Mouse (Mus musculus): ENCODE data around the gene Frmd4b. TPM values are rescaled to one million over a fixed set of nuclear protein-coding genes. Genes with fewer than 3 reads are reported as not detected.

Frmd4b gene
- polyA plus RNA-seq, 1 experiment from 2014 or later = 15.1 TPM

DNA sequence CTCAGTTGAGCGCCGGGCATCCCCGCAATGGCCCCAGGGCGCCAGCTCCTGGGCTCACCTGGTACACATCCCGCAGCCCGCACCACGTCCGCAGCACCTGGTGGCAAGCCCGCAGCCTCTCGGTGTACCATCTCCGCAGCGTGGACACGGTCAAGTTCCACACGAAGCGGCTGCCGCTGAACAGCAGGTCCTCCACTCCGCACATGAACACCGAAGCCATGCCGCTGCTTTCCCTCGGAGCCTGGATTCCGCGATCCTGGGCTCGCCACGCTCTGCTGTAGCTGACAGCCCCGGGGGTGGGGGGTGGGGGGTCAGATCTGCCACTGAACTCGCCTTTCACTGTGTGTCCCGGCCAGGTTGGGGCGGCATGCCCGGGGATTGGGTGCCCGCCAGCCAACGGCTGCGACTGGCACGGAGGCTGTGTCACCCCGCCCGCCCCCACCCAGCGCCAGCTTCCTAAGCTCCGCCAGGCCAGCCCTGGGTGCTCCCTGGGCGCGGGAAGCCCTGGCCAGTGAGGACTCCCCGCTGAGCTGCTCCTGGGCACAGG lies 129.7 kb downstream of the Frmd4b start:
- Histone ChIP-seq H3K4me2 (ENCODE audit: low read length) (peak overlapping the region; percentile 100), H3K27ac (ENCODE audit: low read length) (no peak overlapping the region), H3K9ac (ENCODE audit: low read depth, low read length) (peak overlapping the region; percentile 77), H3K4me1 (ENCODE audit: control insufficient read depth, insufficient read depth, low read length) (peaks cover 16% of the 10 kb centered on the region), H3K9me3 (replicated peaks; ENCODE audit: control insufficient read depth, low read length, poor library complexity, severe bottlenecking) (no peaks in the 10 kb centered on the region), H3K4me3 (ENCODE audit: low read depth, low read length) (peak overlapping the region; percentile 60), H3K36me3 (ENCODE audit: control insufficient read depth, insufficient read depth, low read length) (no peaks in the 10 kb centered on the region), H3K27me3 (ENCODE audit: control insufficient read depth, insufficient read depth, low read depth, low read length) (no peaks in the 10 kb centered on the region)
- WGBS = under 1% methylated on average over 36 of the region's 40 CpGs
- ATAC-seq = peak; percentile 82

DNA sequence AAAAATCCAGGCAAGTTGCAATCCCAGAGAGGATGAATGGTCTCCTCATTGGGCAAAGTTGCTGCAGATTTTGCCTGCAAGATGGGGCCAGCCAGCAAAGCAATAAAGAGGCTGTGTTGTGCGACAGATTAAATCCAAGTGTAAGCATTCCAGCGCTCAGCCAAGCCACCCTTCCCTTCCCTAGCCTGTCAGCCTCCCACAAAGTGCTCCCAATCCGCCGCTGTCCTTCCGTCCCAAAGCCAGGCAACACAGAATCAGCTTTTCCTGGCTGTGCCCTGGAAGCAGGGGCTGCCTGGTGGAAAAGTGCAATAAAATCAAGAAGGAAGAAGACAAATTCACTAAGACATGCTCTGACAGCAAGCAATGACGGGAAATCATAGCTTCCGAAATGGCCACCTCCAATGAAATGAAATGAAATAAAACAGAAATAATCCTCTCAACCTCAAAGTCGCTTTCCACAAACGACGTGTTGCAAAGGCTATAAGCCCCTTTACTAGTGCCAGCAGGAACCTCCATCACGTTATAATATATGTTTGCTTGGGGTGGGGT lies 130.5 kb downstream of the Frmd4b start:
- Histone ChIP-seq H3K36me3 (ENCODE audit: control insufficient read depth, insufficient read depth, low read length) (no peaks in the 10 kb centered on the region), H3K27me3 (ENCODE audit: control insufficient read depth, insufficient read depth, low read depth, low read length) (no peaks in the 10 kb centered on the region), H3K4me2 (ENCODE audit: low read length) (peak overlapping the region; percentile 100), H3K4me1 (ENCODE audit: control insufficient read depth, insufficient read depth, low read length) (peaks cover 16% of the 10 kb centered on the region), H3K4me3 (ENCODE audit: low read depth, low read length) (peak overlapping the region; percentile 60), H3K27ac (ENCODE audit: low read length) (no peak overlapping the region), H3K9ac (ENCODE audit: low read depth, low read length) (peak overlapping the region; percentile 77), H3K9me3 (replicated peaks; ENCODE audit: control insufficient read depth, low read length, poor library complexity, severe bottlenecking) (no peaks in the 10 kb centered on the region)
- ATAC-seq = no peak
- 8% methylated on average over 11 of the region's 11 CpGs for WGBS

GRCm38 (mm10) chr6:97485886-97486386 lies 131.4 kb downstream of the Frmd4b start:
- peaks cover 16% of the 10 kb centered on the region for H3K4me1 ChIP-seq (ENCODE audit: control insufficient read depth, insufficient read depth, low read length)
- H3K36me3 ChIP-seq (ENCODE audit: control insufficient read depth, insufficient read depth, low read length) = no peaks in the 10 kb centered on the region
- 77% methylated on average over 11 of the region's 11 CpGs for WGBS
- no peak overlapping the region for H3K4me3 ChIP-seq (ENCODE audit: low read depth, low read length)
- no peak overlapping the region for H3K4me2 ChIP-seq (ENCODE audit: low read length)
- no peak for ATAC-seq
- no peak overlapping the region for H3K27ac ChIP-seq (ENCODE audit: low read length)
- H3K9ac ChIP-seq (ENCODE audit: low read depth, low read length) = no peak overlapping the region
- no peaks in the 10 kb centered on the region for H3K27me3 ChIP-seq (ENCODE audit: control insufficient read depth, insufficient read depth, low read depth, low read length)
- H3K9me3 ChIP-seq (replicated peaks; ENCODE audit: control insufficient read depth, low read length, poor library complexity, severe bottlenecking) = no peaks in the 10 kb centered on the region

DNA sequence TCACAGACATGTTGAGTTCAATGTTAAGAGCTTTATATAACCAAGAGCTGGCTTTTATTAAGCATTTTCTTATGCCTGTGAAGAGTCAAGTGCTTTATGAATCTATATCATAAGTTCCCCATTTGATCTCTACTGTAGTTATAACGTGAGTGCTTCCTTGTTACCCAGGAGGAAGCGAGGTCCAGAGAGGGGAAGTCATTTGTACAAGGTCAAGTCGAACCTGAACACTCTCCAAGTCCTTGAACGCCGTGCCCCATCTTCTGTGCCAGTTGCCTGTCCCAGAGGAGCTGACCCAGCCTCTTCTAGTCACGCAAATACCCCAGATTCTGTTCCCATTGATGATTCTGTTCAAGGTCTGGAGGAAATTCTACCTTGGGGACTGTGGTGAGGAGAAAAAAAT lies 135.4 kb downstream of the Frmd4b start:
- Histone ChIP-seq H3K4me2 (ENCODE audit: low read length) (no peak overlapping the region), H3K36me3 (ENCODE audit: control insufficient read depth, insufficient read depth, low read length) (no peaks in the 10 kb centered on the region), H3K9ac (ENCODE audit: low read depth, low read length) (no peak overlapping the region), H3K27ac (ENCODE audit: low read length) (no peak overlapping the region), H3K27me3 (ENCODE audit: control insufficient read depth, insufficient read depth, low read depth, low read length) (no peaks in the 10 kb centered on the region), H3K9me3 (replicated peaks; ENCODE audit: control insufficient read depth, low read length, poor library complexity, severe bottlenecking) (no peaks in the 10 kb centered on the region), H3K4me1 (ENCODE audit: control insufficient read depth, insufficient read depth, low read length) (peaks cover 3% of the 10 kb centered on the region), H3K4me3 (ENCODE audit: low read depth, low read length) (no peak overlapping the region)
- ATAC-seq = no peak
- WGBS = 88% methylated on average over 6 of the region's 6 CpGs

DNA sequence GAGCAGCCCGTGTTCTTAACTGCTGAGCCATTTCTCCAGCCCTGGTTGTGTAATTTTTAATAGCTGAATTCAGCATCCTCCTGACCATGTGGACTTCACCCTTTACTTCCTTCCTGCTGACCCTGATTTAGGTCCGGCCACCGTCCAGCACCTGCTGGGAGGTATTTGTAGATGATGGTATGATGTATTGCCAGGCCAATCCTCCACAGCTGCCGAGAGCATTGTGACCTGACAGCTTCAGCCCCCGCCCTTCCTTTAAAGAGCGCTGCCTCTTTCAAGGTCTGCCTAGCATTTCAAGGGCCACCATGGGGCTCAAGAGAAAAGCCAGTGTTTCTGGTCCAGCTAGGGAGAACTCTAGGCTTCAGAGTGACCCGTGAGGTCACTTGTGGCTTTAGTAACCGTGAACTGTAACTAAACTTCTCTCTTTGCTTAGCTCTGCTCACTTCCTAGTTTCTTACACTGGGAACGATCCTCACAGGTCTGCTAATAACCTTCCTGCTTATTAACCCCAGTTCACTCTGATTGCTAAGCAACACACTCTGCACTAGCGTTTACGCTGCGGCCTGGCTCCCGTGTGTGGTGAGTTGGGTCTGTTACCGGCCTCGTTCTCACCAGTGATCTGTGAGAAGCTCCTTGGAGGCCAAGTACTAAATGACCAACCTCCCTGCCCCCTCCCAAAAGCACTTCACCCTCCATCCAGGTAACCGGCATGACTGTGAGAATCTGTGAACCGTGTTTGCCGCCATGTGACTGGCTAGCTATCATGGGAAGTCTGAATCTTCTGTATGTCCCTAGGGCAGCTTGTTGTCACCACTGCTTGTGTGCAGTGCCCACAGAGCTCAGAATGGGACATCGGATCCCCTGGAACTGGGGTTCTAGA lies 138.1 kb downstream of the Frmd4b start:
- Histone ChIP-seq H3K9ac (ENCODE audit: low read depth, low read length) (no peak overlapping the region), H3K4me3 (ENCODE audit: low read depth, low read length) (no peak overlapping the region), H3K27ac (ENCODE audit: low read length) (no peak overlapping the region), H3K9me3 (replicated peaks; ENCODE audit: control insufficient read depth, low read length, poor library complexity, severe bottlenecking) (no peaks in the 10 kb centered on the region), H3K36me3 (ENCODE audit: control insufficient read depth, insufficient read depth, low read length) (no peaks in the 10 kb centered on the region), H3K4me2 (ENCODE audit: low read length) (no peak overlapping the region), H3K4me1 (ENCODE audit: control insufficient read depth, insufficient read depth, low read length) (no peaks in the 10 kb centered on the region), H3K27me3 (ENCODE audit: control insufficient read depth, insufficient read depth, low read depth, low read length) (no peaks in the 10 kb centered on the region)
- no peak; the same call in 1 of the 2 replicates for ATAC-seq
- 51% methylated on average over 19 of the region's 19 CpGs for WGBS

- Histone ChIP-seq H3K4me3 (ENCODE audit: low read depth, low read length) (no peak overlapping the region), H3K9me3 (replicated peaks; ENCODE audit: control insufficient read depth, low read length, poor library complexity, severe bottlenecking) (no peaks in the 10 kb centered on the region), H3K9ac (ENCODE audit: low read depth, low read length) (no peak overlapping the region), H3K27ac (ENCODE audit: low read length) (no peak overlapping the region), H3K27me3 (ENCODE audit: control insufficient read depth, insufficient read depth, low read depth, low read length) (no peaks in the 10 kb centered on the region), H3K4me2 (ENCODE audit: low read length) (no peak overlapping the region), H3K36me3 (ENCODE audit: control insufficient read depth, insufficient read depth, low read length) (no peaks in the 10 kb centered on the region), H3K4me1 (ENCODE audit: control insufficient read depth, insufficient read depth, low read length) (no peaks in the 10 kb centered on the region)
- WGBS = 98% methylated on average over 4 of the region's 4 CpGs
- no peak for ATAC-seq
Measured at GRCm38 (mm10) chr6:97473672-97474071, 143.7 kb downstream of the Frmd4b start.

GRCm38 (mm10) chr6:97472873-97473550 lies 144.3 kb downstream of the Frmd4b start:
- H3K4me2 ChIP-seq (ENCODE audit: low read length) = no peak overlapping the region
- H3K4me3 ChIP-seq (ENCODE audit: low read depth, low read length) = no peak overlapping the region
- no peak overlapping the region for H3K9ac ChIP-seq (ENCODE audit: low read depth, low read length)
- no peaks in the 10 kb centered on the region for H3K27me3 ChIP-seq (ENCODE audit: control insufficient read depth, insufficient read depth, low read depth, low read length)
- H3K27ac ChIP-seq (ENCODE audit: low read length) = no peak overlapping the region
- ATAC-seq = no peak
- H3K36me3 ChIP-seq (ENCODE audit: control insufficient read depth, insufficient read depth, low read length) = no peaks in the 10 kb centered on the region
- H3K9me3 ChIP-seq (replicated peaks; ENCODE audit: control insufficient read depth, low read length, poor library complexity, severe bottlenecking) = no peaks in the 10 kb centered on the region
- H3K4me1 ChIP-seq (ENCODE audit: control insufficient read depth, insufficient read depth, low read length) = no peaks in the 10 kb centered on the region
- WGBS = 83% methylated on average over 4 of the region's 4 CpGs

- no peak for ATAC-seq
- no peaks in the 10 kb centered on the region for H3K9me3 ChIP-seq (replicated peaks; ENCODE audit: control insufficient read depth, low read length, poor library complexity, severe bottlenecking)
- H3K4me2 ChIP-seq (ENCODE audit: low read length) = no peak overlapping the region
- no peak overlapping the region for H3K4me3 ChIP-seq (ENCODE audit: low read depth, low read length)
- no peak overlapping the region for H3K9ac ChIP-seq (ENCODE audit: low read depth, low read length)
- 66% methylated on average over 17 of the region's 17 CpGs for WGBS
- no peak overlapping the region for H3K27ac ChIP-seq (ENCODE audit: low read length)
- no peaks in the 10 kb centered on the region for H3K4me1 ChIP-seq (ENCODE audit: control insufficient read depth, insufficient read depth, low read length)
- no peaks in the 10 kb centered on the region for H3K36me3 ChIP-seq (ENCODE audit: control insufficient read depth, insufficient read depth, low read length)
- H3K27me3 ChIP-seq (ENCODE audit: control insufficient read depth, insufficient read depth, low read depth, low read length) = no peaks in the 10 kb centered on the region
Measured at GRCm38 (mm10) chr6:97463898-97464524, 153.3 kb downstream of the Frmd4b start.

Data from midbrain, embryonic 16.5 days (tissue).